Mouse (Mus musculus) cerebellum, postnatal 36 days (tissue): Measurements from ENCODE around the gene Fam178b.
A peak's percentile ranks its signal among the peaks of the same experiment; 100 is the strongest.

Source experiments
- DNase-seq, 2 experiments: peaks; one replicate each; pipeline ENCODE4 v3.0.0; 2021 to 2022; ENCODE audit warnings: mixed read lengths in 2 of 2

Fam178b gene

DNA sequence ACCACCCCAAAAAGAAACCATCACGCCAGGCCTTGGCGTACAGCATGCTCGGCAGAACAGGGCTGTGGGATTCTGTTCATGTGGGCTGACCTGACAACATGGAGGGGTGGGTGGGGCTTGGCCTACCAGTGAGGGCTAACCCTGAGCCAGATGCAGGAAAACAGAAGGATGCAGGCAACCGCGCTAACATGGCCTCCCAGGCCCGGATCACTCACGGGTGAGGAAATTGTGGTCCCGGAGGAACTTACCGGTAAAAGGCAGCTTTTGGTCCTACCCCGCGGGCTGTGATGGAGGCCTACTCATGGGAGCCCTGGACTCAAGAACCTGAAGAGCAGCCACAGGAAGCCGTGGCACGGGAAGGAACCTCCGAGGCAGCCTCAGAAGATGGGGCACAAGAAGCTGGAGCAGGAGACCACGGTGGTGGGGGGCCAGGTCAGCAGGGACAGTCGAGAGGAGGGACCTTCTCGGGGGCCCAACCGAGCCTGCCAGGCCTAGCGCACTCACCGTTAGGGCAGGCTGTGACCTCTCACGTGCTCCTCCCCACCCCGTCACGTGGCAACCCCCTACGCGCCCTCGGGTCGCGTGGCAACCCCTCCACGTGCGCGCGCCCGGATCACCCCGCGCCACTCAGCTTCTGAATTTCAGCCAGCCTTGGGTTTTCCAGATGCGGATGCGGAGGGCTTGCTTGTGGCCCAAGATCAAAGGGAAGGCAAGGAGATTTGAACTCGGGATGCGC is at the start of gene Fam178b:
Gene Fam178b, minus strand, starts transcription at position 564 of the 736 bp plus-strand sequence.
- no peak for DNase-seq

DNA sequence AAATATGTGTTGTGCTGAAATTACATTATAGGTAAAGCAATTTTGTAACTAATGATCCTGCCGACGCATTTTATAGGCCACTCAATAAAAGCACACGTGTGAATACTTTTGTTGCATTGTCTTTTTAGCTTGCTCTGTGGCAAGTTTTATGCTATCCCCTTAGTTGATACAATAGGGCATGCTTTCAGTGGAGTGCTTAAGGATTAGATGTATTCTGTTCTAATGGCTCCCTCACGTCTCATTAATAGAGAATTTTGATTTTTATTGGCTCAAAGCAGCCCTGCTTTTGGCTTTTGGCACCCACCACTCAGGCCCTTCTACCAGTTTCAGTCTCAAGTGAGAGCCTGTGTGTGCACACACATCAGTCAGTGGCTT is 41.1 kb upstream of the Fam178b start:
- DNase-seq, result no peak

DNA sequence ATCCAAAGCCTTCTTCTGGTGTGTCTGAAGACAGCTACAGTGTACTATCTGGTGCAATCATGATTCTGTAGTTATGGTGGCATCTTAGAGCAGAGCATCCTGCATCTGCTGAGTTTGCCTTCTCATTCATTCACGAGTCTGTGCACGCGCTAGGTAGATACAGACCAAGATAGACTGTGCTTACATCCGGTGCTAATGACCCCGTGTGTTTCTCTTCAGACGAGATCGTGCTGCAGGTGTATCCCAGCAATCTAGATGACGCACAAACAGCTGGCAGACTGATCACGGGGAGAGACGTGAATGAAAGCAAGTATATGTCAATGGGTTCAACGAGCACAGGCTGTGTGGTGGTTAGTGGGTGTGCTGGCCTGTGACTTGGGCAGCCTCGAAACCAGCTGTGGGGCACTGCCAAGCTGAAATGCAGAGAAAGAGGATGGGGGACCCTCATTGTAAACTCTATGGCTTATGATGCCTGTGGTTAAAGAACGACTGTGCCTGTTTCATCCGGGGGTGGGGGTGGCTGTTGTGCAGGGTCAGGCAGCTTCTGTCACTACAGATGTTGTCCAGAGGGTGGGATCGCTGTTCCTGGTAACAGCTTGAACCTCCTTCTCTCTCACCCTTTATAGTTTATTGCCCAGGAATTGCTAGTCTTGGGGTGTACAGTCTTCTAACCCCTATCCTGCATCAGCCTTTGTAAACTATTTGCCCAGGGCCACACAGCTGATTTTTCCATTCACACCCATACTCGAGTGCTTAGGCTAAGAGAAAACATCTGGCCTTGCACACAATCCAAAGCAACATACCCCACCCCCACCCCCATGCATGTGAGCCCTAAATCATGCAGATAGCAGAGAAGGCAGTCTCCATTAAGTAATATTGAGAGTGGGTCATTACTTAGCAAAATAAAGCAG is 40.4 kb upstream of the Fam178b start:
- DNase-seq, result no peak

DNA sequence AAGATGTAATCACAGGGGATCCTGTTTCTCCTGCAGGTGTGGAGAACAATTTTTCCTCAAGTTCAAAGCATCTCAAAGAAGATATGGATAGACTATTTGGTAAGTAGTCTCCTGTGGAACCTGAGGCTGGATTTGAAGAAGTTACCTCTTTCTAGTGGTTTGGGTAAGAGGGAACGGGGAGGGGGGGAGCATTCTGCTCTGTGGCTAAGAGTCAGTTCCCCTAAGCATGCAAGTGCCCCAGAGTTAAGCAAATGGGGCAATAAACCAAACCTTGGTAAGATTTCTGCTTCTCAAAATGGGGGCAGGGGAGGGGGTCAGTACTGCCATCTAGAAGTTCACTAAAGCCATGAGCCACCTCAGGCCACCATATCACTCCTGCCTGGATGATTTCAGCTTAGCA is 35.8 kb upstream of the Fam178b start:
- DNase-seq, result no peak

- DNase-seq, result no peak
Measured at GRCm38 (mm10) chr1:36714311-36714710, 31.3 kb upstream of the Fam178b start, which contains the start of gene Actr1b. TSS of gene Actr1b (minus strand) at chr1:36714422.

- DNase-seq, result no peak
Measured at GRCm38 (mm10) chr1:36711104-36711503, 28.1 kb upstream of the Fam178b start.

DNA sequence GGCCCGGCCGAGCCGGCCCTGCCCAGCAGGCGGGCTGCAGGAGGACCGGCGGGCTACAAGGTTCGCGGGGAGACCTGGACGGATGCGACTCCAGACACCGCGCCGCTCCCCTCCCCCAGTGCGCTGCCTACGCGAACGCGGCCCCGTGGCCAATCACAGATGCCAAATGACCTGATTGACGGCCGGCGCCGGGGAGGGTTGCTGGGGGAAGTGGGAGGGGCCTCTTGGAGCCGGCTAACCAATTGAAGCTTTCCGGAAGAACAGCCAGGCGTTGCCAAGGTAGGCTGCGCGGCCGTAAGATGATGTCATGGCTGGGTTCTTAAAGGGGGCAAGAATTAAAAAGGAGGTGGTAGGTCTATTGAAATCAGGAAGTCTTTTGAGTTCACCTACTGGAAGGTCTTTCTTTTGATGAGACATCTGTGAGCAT is 26.9 kb upstream of the Fam178b start, which contains the start of gene 4933424G06Rik:
Gene 4933424G06Rik, plus strand, starts transcription at position 296 of the 427 bp plus-strand sequence.
- DNase-seq, result peak; percentile 96 to 99

DNA sequence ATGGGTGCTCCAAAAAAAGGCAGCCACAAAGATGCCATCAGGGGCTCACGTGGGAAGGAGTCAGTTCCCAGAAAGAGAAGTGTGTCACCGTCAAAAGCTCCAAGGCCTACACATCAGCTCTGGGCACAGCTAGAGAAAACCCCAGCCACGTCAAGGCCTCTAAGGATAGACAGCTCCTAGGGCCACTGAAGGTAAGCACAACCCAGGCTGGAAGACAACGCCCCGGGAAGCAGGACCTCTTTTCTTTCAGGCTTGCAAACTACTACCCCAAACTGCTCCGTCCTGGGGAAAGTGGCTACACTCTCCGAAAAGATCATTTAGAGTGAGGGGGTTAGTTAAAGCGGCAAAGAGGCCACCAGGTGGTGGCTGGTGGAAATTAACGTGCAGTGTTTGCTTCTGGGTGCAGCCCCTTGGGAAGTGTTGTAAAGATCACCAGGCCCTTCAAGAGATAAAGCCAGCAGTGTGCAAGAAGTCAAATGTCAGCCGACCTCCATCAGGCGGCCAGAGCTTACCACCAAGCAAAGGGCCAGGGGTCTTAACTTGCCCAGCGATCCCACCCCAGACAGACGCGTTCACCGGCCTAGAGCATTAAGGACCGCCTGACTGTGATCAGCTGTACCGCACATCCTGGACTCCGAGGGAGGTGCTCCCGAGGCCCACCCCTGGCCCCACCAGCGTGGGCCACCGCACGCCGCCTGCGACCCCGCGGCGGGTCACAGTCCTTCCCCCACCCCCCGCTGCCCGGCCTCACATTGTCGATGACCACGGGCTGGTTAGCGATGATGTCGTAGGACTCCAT is 26.3 kb upstream of the Fam178b start:
- no peak for DNase-seq

DNA sequence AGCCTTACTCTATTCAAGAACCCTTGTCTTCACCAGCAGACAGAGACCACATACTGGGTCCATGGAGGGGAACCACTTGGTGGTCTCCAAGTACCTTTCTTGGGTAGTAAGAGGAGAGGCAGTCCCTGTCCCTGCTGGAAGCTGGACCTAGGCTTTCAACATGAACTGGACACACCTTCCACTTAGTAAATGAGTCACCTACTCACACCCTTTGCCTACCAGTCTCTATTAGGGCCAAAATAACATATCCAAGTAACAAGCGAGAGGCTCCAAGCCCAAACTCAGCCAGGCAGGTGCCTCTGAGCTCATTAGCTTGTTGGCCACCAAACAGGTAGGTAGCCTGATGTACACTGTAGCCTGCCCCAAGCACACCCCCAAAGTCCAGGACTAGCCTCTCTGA is 25.6 kb upstream of the Fam178b start:
- no peak for DNase-seq

GRCm38 (mm10) chr1:36707797-36708196 is 24.8 kb upstream of the Fam178b start:
- no peak for DNase-seq

GRCm38 (mm10) chr1:36707166-36707565 is 24.2 kb upstream of the Fam178b start:
- no peak for DNase-seq

GRCm38 (mm10) chr1:36697030-36697429 is 14.0 kb upstream of the Fam178b start:
- DNase-seq, result no peak

DNA sequence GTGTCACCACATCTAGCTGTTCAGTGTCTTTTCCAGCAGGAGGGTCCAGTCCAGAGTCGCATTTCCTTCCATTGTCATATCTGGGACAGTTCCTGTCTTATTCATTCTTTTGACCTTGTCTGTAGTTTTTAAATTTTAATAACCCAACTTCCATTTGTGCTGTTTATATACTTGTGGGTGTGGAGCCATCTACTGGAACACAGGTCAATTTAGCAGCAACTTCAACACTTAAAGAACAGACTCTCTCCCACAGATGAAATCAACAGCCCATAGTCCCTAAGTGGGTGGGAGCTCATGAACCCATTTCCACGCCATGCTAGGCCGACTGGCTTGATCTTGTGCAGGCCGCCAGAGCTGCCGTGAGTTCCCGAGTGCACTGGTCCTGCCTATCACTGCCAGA is 13.4 kb upstream of the Fam178b start:
- no peak for DNase-seq

GRCm38 (mm10) chr1:36694871-36695270 is 11.9 kb upstream of the Fam178b start:
- DNase-seq, result no peak

- peak; percentile 96 to 98 for DNase-seq
Measured at GRCm38 (mm10) chr1:36691271-36692155, 8.5 kb upstream of the Fam178b start, which contains the start of gene Cox5b. TSS of gene Cox5b (plus strand) at chr1:36691449.

GRCm38 (mm10) chr1:36690671-36691235 is 7.8 kb upstream of the Fam178b start:
- DNase-seq, result no peak

DNA sequence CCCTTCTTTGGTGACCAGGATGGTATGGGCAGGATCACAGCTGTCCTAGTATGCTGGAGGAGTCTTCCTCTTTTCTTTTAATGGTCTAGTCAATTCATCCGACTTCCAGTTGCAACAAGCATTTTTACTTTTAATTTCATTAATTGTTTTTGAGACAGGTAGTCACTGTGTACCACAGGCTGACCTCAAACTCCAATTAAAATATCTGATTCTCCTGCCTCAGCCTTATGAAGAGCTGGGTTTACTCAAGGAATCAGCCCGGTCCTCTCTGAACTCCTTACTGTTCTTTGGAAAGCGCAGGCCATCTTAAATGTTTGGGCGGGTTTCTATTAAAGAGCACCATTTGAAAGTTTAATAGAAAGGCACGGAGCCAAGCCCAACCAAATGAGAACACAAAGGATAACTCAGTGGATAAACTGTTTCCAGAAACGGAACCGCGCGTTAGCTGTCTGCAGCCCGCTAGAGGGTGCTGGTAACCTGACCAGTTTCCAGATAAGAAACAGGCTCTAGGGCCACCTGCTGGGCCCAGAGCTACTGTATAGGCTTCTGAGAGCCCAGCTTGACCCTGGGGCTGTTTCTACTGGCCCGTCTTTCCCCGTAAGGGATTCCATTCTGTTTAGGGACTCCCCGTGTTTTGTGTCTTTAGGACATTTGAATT is 956 bp upstream of the Fam178b start:
- DNase-seq, result peak; percentile 80 to 83

DNA sequence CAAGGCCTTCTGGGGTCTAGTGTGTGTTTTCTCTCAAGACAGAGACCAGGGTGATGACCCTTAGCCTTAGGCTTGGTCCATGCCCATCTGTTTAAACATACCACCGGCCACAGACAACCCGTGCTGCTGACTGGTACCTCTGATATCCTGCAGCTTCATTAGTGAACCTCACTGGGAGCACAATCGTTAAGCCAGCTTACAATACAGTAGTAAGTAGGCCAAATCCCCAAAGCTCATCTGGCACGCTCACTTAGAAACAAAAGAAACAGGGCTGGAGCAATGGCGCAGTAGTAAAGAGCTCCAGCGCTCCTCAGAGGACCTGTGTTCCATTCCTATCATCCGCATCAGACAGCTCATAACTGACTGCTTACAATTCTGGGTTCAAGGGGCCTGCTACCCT is 2.1 kb downstream of the Fam178b start:
- no peak for DNase-seq

DNA sequence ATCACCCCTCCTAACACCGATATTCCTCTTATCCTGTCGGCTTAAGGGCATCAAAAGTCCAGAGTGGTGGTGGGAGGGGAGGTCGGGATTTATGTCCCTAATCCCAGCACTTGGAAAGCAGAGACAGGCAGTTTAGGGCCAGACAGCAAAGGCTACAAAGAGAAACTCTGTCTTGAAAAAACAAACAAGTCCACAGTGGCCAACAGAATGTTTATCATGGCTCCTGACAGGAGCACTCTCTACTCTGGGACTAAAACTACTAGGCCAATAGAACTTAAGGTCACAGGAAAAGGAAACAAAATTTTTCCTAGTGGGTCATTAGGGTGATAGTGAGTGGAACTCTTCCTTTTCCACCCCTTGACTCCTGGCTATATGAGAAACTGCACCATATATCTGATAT is 8.0 kb downstream of the Fam178b start:
- no peak for DNase-seq

GRCm38 (mm10) chr1:36672648-36673350 is 10.2 kb downstream of the Fam178b start:
- DNase-seq, result no peak
